Mouse (Mus musculus): ENCODE results near the gene Irak4. TPM values are rescaled to one million over a fixed set of nuclear protein-coding genes. Genes with fewer than 3 reads are reported as not detected.

The Irak4 gene
- polyA plus RNA-seq, 1 experiment from 2014 or later = 4.5 TPM

- no peak overlapping the region for H3K9ac ChIP-seq (ENCODE audit: low read depth, low read length)
- no peak overlapping the region for H3K27ac ChIP-seq (ENCODE audit: low read length)
- ATAC-seq (ENCODE audit: low read depth) = no peak
- no peak overlapping the region for H3K4me3 ChIP-seq (ENCODE audit: low read depth, low read length)
- H3K9me3 ChIP-seq (replicated peaks; ENCODE audit: control insufficient read depth, low read length) = no peaks in the 10 kb centered on the region
- no peak overlapping the region for H3K4me2 ChIP-seq (ENCODE audit: low read depth, low read length)
- no peaks in the 10 kb centered on the region for H3K4me1 ChIP-seq (ENCODE audit: control insufficient read depth, low read depth, low read length)
- 66% methylated on average over 4 of the region's 4 CpGs for WGBS (ENCODE audit: insufficient replicate concordance)
- no peaks in the 10 kb centered on the region for H3K27me3 ChIP-seq (ENCODE audit: control insufficient read depth, insufficient read depth, low read depth, low read length)
- 0 out of 2 replicates have a peak, but pooled peaks cover 3% of the 10 kb centered on the region for H3K36me3 ChIP-seq (ENCODE audit: control insufficient read depth, insufficient read depth)
These were observed 31.3 kb downstream of the Irak4 start for GRCm38 (mm10) chr15:94574566-94575268.

- ATAC-seq (ENCODE audit: low read depth) = no peak
- H3K9me3 ChIP-seq (replicated peaks; ENCODE audit: control insufficient read depth, low read length) = no peaks in the 10 kb centered on the region
- peaks cover 40% of the 10 kb centered on the region for H3K36me3 ChIP-seq (ENCODE audit: control insufficient read depth, insufficient read depth)
- no peak overlapping the region for H3K4me2 ChIP-seq (ENCODE audit: low read depth, low read length)
- no peak overlapping the region for H3K4me3 ChIP-seq (ENCODE audit: low read depth, low read length)
- no peak overlapping the region for H3K27ac ChIP-seq (ENCODE audit: low read length)
- 70% methylated on average over 7 of the region's 7 CpGs for WGBS (ENCODE audit: insufficient replicate concordance)
- H3K9ac ChIP-seq (ENCODE audit: low read depth, low read length) = no peak overlapping the region
- no peaks in the 10 kb centered on the region for H3K4me1 ChIP-seq (ENCODE audit: control insufficient read depth, low read depth, low read length)
- no peaks in the 10 kb centered on the region for H3K27me3 ChIP-seq (ENCODE audit: control insufficient read depth, insufficient read depth, low read depth, low read length)
These were observed 38.7 kb downstream of the Irak4 start for GRCm38 (mm10) chr15:94582000-94582593.

DNA sequence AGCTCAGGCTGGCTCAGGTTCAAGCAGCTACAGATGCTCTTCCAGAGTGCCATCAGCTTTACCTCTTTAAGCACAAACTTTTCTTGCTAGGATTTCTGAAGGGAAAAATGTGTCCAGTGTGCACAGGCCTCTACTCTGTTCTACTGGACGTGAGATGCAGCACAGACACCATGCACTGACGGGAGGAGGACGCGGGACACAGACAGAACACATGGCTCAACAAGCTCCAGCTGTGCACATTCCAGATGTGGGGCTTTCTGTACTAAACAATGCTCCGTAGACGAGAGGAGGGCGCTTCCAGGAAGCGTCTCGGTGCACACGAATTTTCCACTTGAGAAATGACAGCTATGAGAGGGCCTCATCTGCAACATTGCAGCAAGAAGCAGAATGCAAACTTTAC, 39.7 kb downstream of the Irak4 start:
- no peak for ATAC-seq (ENCODE audit: low read depth)
- H3K4me2 ChIP-seq (ENCODE audit: low read depth, low read length) = no peak overlapping the region
- no peak overlapping the region for H3K9ac ChIP-seq (ENCODE audit: low read depth, low read length)
- no peak overlapping the region for H3K27ac ChIP-seq (ENCODE audit: low read length)
- no peaks in the 10 kb centered on the region for H3K9me3 ChIP-seq (replicated peaks; ENCODE audit: control insufficient read depth, low read length)
- peaks cover 3% of the 10 kb centered on the region; the same call in 1 of the 2 replicates for H3K4me1 ChIP-seq (ENCODE audit: control insufficient read depth, low read depth, low read length)
- 84% methylated on average over 10 of the region's 10 CpGs for WGBS (ENCODE audit: insufficient replicate concordance)
- no peaks in the 10 kb centered on the region for H3K27me3 ChIP-seq (ENCODE audit: control insufficient read depth, insufficient read depth, low read depth, low read length)
- H3K4me3 ChIP-seq (ENCODE audit: low read depth, low read length) = no peak overlapping the region
- H3K36me3 ChIP-seq (ENCODE audit: control insufficient read depth, insufficient read depth) = peaks cover 40% of the 10 kb centered on the region

- 71% methylated on average over 4 of the region's 4 CpGs for WGBS (ENCODE audit: insufficient replicate concordance)
- Histone ChIP-seq H3K27ac (ENCODE audit: low read length) (no peak overlapping the region), H3K9me3 (replicated peaks; ENCODE audit: control insufficient read depth, low read length) (no peaks in the 10 kb centered on the region), H3K4me3 (ENCODE audit: low read depth, low read length) (no peak overlapping the region), H3K9ac (ENCODE audit: low read depth, low read length) (no peak overlapping the region), H3K27me3 (ENCODE audit: control insufficient read depth, insufficient read depth, low read depth, low read length) (no peaks in the 10 kb centered on the region), H3K36me3 (ENCODE audit: control insufficient read depth, insufficient read depth) (peaks cover 37% of the 10 kb centered on the region), H3K4me2 (ENCODE audit: low read depth, low read length) (no peak overlapping the region), H3K4me1 (ENCODE audit: control insufficient read depth, low read depth, low read length) (peaks cover 5% of the 10 kb centered on the region)
- no peak for ATAC-seq (ENCODE audit: low read depth)
These were observed 41.3 kb downstream of the Irak4 start for GRCm38 (mm10) chr15:94584738-94585137.

- Histone ChIP-seq H3K4me2 (ENCODE audit: low read depth, low read length) (peak overlapping the region; percentile 80), H3K9ac (ENCODE audit: low read depth, low read length) (no peak overlapping the region; the same call in 1 of the 2 replicates), H3K27me3 (ENCODE audit: control insufficient read depth, insufficient read depth, low read depth, low read length) (no peaks in the 10 kb centered on the region), H3K27ac (ENCODE audit: low read length) (no peak overlapping the region), H3K36me3 (ENCODE audit: control insufficient read depth, insufficient read depth) (peaks cover 11% of the 10 kb centered on the region), H3K4me1 (ENCODE audit: control insufficient read depth, low read depth, low read length) (peaks cover 11% of the 10 kb centered on the region), H3K4me3 (ENCODE audit: low read depth, low read length) (no peak overlapping the region), H3K9me3 (replicated peaks; ENCODE audit: control insufficient read depth, low read length) (no peaks in the 10 kb centered on the region)
- no peak for ATAC-seq (ENCODE audit: low read depth)
- WGBS (ENCODE audit: insufficient replicate concordance) = 64% methylated on average over 9 of the region's 9 CpGs
These were observed 44.6 kb downstream of the Irak4 start for GRCm38 (mm10) chr15:94587826-94588715.

DNA sequence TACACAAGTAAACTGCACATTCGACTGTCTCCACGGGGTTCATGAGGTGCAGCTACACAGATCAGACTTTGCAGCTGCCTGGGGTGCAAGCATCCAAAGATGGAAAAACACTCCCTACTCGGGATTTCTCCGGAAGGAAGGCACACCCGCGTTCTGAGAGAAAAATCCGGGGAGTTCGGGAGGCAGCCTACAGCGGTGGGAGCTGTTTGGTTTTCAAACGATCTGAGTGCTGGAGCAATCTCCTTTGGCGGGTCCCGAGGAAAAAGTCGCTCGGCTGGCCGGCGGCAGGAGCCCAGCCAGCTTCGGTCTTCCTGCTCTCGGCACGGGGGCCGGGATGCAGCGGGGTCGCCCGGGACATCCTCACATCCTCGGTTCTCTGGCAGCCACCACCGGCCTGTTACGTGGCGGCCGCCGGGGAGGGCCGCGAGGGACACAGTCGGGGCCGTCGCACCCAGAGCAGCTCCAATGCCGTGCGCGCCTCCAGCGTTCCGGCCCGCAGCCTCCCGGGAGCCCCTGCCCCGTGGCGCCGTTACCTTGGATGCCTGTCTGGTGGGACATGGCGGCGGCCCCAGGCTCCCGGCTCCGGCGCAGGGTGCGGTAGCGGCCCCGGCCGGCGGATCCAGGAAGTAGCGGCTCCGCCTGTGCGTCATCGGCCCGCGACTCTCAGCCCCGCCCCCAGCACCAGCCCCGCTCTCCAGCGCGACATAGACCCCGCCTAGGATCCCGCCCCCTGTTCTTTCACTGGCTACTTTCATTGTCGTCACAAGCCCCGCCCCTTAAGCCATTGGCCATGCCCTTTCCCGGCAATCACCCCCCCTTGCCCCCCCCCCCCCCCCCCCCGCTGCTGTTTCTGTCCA, 46.0 kb downstream of the Irak4 start, which contains the start of gene Twf1:
Gene Twf1, minus strand, starts transcription at position 671 of the 857 bp plus-strand sequence.
- H3K4me2 ChIP-seq (ENCODE audit: low read depth, low read length) = peak within 1 kb of the TSS; percentile 80
- H3K9ac ChIP-seq (ENCODE audit: low read depth, low read length) = peak within 1 kb of the TSS; percentile 98
- peak within 1 kb of the TSS; percentile 98 for H3K4me3 ChIP-seq (ENCODE audit: low read depth, low read length)
- peak within 1 kb of the TSS; percentile 74 for H3K27ac ChIP-seq (ENCODE audit: low read length)
- H3K9me3 ChIP-seq (replicated peaks; ENCODE audit: control insufficient read depth, low read length) = no peaks in the 10 kb centered on the region
- WGBS (ENCODE audit: insufficient replicate concordance) = under 1% methylated on average over 69 of the region's 70 CpGs
- peak; percentile 99 for ATAC-seq (ENCODE audit: low read depth)
- no peaks in the 10 kb centered on the region; the same call in none of the 2 replicates for H3K36me3 ChIP-seq (ENCODE audit: control insufficient read depth, insufficient read depth)
- H3K4me1 ChIP-seq (ENCODE audit: control insufficient read depth, low read depth, low read length) = peaks cover 11% of the 10 kb centered on the region
- no peaks in the 10 kb centered on the region for H3K27me3 ChIP-seq (ENCODE audit: control insufficient read depth, insufficient read depth, low read depth, low read length)

DNA sequence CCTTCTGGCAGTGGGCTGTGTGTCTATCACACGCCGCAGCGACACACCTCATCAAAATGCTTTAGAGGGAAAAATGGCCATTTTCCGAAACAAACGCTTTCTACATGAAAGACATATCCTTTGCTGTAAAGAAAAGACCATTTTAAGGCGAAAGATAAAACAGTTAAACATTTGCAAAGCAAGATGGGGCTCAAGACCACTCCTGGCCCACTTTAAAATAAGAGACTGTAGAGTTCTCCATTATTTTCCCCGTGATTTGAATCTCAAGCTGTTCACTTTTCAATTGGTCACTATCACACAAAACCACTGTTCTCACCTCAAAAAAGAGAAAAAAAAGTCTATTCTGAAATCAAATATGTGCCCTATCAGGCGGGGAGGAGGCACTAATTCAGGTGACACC, 46.6 kb downstream of the Irak4 start:
- no peaks in the 10 kb centered on the region; the same call in 1 of the 2 replicates for H3K36me3 ChIP-seq (ENCODE audit: control insufficient read depth, insufficient read depth)
- H3K9me3 ChIP-seq (replicated peaks; ENCODE audit: control insufficient read depth, low read length) = no peaks in the 10 kb centered on the region
- no peak for ATAC-seq (ENCODE audit: low read depth)
- WGBS (ENCODE audit: insufficient replicate concordance) = 10% methylated on average over 8 of the region's 8 CpGs
- no peaks in the 10 kb centered on the region for H3K27me3 ChIP-seq (ENCODE audit: control insufficient read depth, insufficient read depth, low read depth, low read length)
- H3K4me1 ChIP-seq (ENCODE audit: control insufficient read depth, low read depth, low read length) = peaks cover 11% of the 10 kb centered on the region
- peak overlapping the region; percentile 19; the same call in 1 of the 2 replicates for H3K27ac ChIP-seq (ENCODE audit: low read length)
- peak overlapping the region; percentile 42; the same call in 1 of the 2 replicates for H3K9ac ChIP-seq (ENCODE audit: low read depth, low read length)
- peak overlapping the region; percentile 98 for H3K4me3 ChIP-seq (ENCODE audit: low read depth, low read length)
- peak overlapping the region; percentile 80 for H3K4me2 ChIP-seq (ENCODE audit: low read depth, low read length)

DNA sequence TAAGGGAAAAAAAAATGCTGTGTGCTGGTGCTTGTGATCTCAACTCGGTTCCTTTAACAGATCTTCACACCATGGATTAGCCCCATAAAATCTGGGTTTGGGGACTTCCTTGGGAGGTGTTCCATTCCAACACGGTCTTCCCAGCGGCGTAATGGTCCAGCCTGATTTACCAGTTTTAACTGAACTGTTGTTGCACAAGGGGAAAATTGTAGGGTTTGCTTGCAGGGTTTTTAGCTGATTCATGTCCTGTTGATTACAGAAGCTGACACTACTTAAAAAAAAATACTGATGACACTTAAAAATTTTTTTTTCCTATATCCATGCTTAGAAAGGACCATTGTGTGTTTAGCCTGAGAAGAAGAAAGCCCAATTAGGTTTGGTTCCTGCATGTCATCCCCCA, 47.9 kb downstream of the Irak4 start:
- no peak for ATAC-seq (ENCODE audit: low read depth)
- no peaks in the 10 kb centered on the region for H3K27me3 ChIP-seq (ENCODE audit: control insufficient read depth, insufficient read depth, low read depth, low read length)
- H3K4me1 ChIP-seq (ENCODE audit: control insufficient read depth, low read depth, low read length) = peaks cover 11% of the 10 kb centered on the region
- H3K4me3 ChIP-seq (ENCODE audit: low read depth, low read length) = no peak overlapping the region
- H3K36me3 ChIP-seq (ENCODE audit: control insufficient read depth, insufficient read depth) = no peaks in the 10 kb centered on the region
- WGBS (ENCODE audit: insufficient replicate concordance) = 46% methylated on average over 4 of the region's 4 CpGs
- H3K27ac ChIP-seq (ENCODE audit: low read length) = peak overlapping the region; percentile 56; the same call in 1 of the 2 replicates
- H3K9ac ChIP-seq (ENCODE audit: low read depth, low read length) = no peak overlapping the region
- H3K4me2 ChIP-seq (ENCODE audit: low read depth, low read length) = no peak overlapping the region
- H3K9me3 ChIP-seq (replicated peaks; ENCODE audit: control insufficient read depth, low read length) = no peaks in the 10 kb centered on the region
